Mouse (Mus musculus) lung, postnatal 0 days (tissue): ENCODE measurements at regions not wholly inside any gene's neighbourhood (a gene's known extent, or its start where the extent isn't known, plus 50 kb on each side); places are given as distances from the start of the nearest gene placed in this dataset.

Experiments
- ATAC-seq: fragments of 200-750 bp; cut with Nextera tagmentation; 2 replicates; pipeline ENCODE4 v1.8.0; 2017; ENCODE audit warnings: moderate library complexity
- DNase-seq: peaks from one replicate; pipeline ENCODE4 v3.0.0-alpha.2; 2016; ENCODE audit warnings: low spot score
- H3K27ac ChIP-seq: fragments of 300-500 bp; sonication (generic); 2 replicates; pipeline ENCODE4 v1.5.1; 2014; ENCODE audit warnings: antibody characterized with exemption, mild to moderate bottlenecking, low read length, mixed read lengths
- H3K27me3 ChIP-seq: fragments of 300-500 bp; sonication (generic); replicated peaks from 2 replicates; pipeline ENCODE4 v1.6.1; 2014; ENCODE audit warnings: low read length, mixed read lengths; ENCODE audit not compliant: insufficient read depth
- H3K36me3 ChIP-seq: fragments of 300-500 bp; sonication (generic); 2 replicates; pipeline ENCODE4 v1.6.1; 2014; ENCODE audit warnings: low read length, mixed read lengths; ENCODE audit not compliant: insufficient read depth
- H3K4me1 ChIP-seq: fragments of 300-500 bp; sonication (generic); 2 replicates; pipeline ENCODE4 v1.6.1; 2014; ENCODE audit warnings: antibody characterized with exemption, low read depth, low read length, mixed read lengths; ENCODE audit not compliant: insufficient read depth
- H3K4me2 ChIP-seq: fragments of 300-500 bp; sonication (generic); replicated peaks from 2 replicates; pipeline ENCODE4 v1.6.1; 2014; ENCODE audit warnings: low read depth, mild to moderate bottlenecking, low read length, moderate library complexity, mixed read lengths
- H3K4me3 ChIP-seq: fragments of 300-500 bp; sonication (generic); 2 replicates; pipeline ENCODE4 v1.5.1; 2014; ENCODE audit warnings: low read depth, low read length
- H3K9ac ChIP-seq: fragments of 300-500 bp; sonication (generic); replicated peaks from 2 replicates; pipeline ENCODE4 v1.6.1; 2014; ENCODE audit warnings: low read depth, mild to moderate bottlenecking
- H3K9me3 ChIP-seq: fragments of 300-500 bp; sonication (generic); 2 replicates; pipeline ENCODE4 v1.6.1; 2016; ENCODE audit warnings: low read length, mixed read lengths
- CTCF ChIP-seq: IDR thresholded peaks from 2 replicates; pipeline ENCODE4 v1.5.1; 2016; ENCODE audit warnings: antibody characterized with exemption, mild to moderate bottlenecking
- EP300 ChIP-seq: IDR thresholded peaks from 2 replicates; pipeline ENCODE4 v1.6.1; 2016; ENCODE audit warnings: antibody characterized with exemption, mild to moderate bottlenecking, control low read depth
- WGBS: fragments of 180-500 bp; shearing (Covaris S2); extraction: QIAGEN DNeasy Blood & Tissue Kit; methylation state at CpG from one replicate; pipeline ENCODE4 v1.1.7; 2014; 5-methylcytosine and 5-hydroxymethylcytosine counted together

DNA sequence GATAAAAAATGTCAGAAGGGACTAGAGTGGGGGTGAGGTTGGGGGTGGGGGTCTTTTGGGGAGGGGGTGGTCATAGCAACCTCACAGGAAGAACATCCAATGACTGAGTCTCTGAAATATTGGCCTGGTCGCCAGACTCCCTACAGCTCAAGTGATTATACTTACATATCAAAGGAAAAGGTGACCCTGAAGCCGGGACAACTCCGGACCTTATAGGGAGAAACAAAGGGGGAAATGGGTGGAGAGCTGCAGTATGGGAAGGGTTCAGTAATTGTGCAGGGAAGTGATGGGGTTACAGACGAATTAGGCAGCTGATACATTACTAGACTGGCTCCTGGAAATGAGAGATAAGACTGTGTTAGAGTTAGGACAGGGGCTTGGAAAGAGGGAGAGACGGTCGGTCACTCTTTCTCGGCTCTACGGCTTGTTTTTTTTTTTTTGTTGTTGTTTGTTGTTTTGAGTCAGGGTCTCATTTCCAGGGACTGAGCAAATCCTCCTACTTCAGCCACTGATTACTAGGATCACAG, 130.2 kb upstream of the Map3k1 start:
- Histone ChIP-seq H3K9me3 (no peaks in the 10 kb centered on the region), H3K9ac (no peak overlapping the region), H3K27me3 (no peaks in the 10 kb centered on the region), H3K4me2 (no peak overlapping the region), H3K4me3 (no peak overlapping the region), H3K27ac (no peak overlapping the region), H3K36me3 (no peaks in the 10 kb centered on the region), H3K4me1 (no peaks in the 10 kb centered on the region)
- WGBS, result 52% methylated on average over 8 of the region's 8 CpGs
- ATAC-seq (no peak), DNase-seq (no peak)
- TF ChIP-seq EP300 (no peak), CTCF (no peak)

DNA sequence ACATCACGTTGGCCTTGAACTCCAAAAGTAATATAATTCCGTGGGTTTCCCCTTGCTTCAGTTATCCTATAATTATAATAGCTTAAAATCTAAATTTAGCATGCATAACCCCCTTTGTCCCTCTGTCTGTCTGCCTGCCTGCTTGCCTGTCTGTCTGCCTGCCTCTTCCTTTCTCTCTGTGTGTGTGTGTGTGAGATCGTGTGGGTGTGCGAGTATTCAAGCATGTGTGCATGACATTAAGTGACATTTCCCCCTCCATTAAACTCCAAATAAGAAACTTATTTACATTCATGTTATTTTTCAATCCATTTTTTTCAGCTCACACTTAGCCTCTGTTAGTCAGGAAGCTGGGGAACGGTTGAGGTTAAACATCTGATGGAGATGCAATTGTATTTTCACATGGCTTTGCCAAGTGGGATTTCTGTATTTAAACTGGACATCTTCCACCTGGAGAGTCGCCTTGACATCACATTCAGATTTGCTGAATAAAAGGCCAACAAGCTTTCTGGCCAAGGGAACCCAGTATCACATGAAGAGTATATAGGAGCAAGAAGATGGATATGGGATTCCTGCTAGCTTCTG, 130.8 kb upstream of the Map3k1 start:
- H3K36me3 ChIP-seq, result no peaks in the 10 kb centered on the region
- 39% methylated on average over 6 of the region's 6 CpGs for whole genome bisulfite sequencing
- no peak for ATAC-seq
- no peaks in the 10 kb centered on the region for H3K4me1 ChIP-seq
- TF ChIP-seq EP300 (no peak), CTCF (no peak)
- H3K27me3 ChIP-seq, result no peaks in the 10 kb centered on the region
- no peak overlapping the region for H3K9ac ChIP-seq
- no peak overlapping the region for H3K4me3 ChIP-seq
- H3K4me2 ChIP-seq, result no peak overlapping the region
- no peak overlapping the region for H3K27ac ChIP-seq
- H3K9me3 ChIP-seq, result no peaks in the 10 kb centered on the region
- DNase-seq, result peak; percentile 51

DNA sequence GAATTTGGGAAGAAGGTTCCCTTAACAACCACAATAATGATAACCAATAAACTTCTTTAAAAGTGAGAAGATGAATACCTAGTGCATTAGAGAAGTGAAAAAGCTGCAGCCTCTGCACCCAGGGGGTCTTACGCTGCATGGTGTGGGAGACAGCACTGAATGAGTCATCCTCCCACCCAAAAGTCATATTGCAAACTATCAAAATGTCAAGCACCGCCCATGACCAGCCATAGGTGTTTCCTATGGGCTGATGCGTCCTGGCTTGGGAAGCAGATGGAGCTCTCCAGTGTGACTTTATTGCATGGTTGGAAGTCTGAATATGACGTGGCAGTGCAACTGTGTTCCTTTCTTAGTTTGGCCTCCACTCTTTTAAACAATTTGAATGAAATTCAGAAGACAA, 131.5 kb upstream of the Map3k1 start:
- no peak overlapping the region for H3K4me2 ChIP-seq
- WGBS, result 88% methylated on average over 4 of the region's 4 CpGs
- no peak for DNase-seq
- ATAC-seq, result no peak
- no peaks in the 10 kb centered on the region for H3K36me3 ChIP-seq
- no peak overlapping the region for H3K4me3 ChIP-seq
- H3K4me1 ChIP-seq, result no peaks in the 10 kb centered on the region
- TF ChIP-seq EP300, result no peak
- TF ChIP-seq CTCF, result no peak
- H3K9me3 ChIP-seq, result no peaks in the 10 kb centered on the region
- H3K27ac ChIP-seq, result no peak overlapping the region
- no peak overlapping the region for H3K9ac ChIP-seq
- H3K27me3 ChIP-seq, result no peaks in the 10 kb centered on the region

DNA sequence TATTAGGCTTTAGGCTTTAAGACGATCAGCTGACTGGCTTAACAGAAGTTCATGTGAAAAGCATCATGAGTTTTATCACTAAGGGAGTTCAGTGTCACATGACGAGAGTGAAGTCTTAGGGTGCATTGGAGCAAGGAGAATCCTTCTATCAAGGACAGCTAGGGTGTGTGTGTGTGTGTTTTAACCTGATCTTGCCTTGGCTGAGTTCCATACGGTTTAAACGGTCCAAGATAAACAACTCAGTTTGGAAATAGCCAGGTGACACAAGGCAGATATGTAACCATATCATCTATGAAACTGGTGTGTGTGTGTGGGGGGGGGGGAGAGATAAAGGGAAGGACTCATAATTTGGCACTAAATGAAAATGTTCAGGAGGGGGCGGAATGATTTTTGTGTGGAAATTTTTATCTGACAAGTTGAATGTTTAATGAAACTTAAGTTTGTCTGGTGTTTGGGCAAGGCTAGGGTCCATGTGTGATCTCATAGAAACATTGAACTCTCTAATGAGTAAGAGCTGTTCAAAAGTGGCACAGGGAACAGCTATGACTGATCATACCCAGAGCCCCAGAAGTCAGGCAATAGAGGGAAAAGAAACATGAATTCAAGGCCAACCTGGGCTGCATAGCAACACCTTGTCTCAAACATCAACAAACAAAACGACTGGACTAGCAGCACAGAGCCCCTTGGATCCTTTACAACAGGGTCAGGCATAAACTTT, 132.2 kb upstream of the Map3k1 start:
- TF ChIP-seq EP300, result no peak
- no peak for TF ChIP-seq CTCF
- no peak overlapping the region for H3K4me3 ChIP-seq
- no peak for DNase-seq
- no peaks in the 10 kb centered on the region for H3K36me3 ChIP-seq
- ATAC-seq, result no peak
- 56% methylated on average over 6 of the region's 6 CpGs for WGBS
- no peaks in the 10 kb centered on the region for H3K9me3 ChIP-seq
- H3K4me1 ChIP-seq, result no peaks in the 10 kb centered on the region
- H3K9ac ChIP-seq, result no peak overlapping the region
- no peaks in the 10 kb centered on the region for H3K27me3 ChIP-seq
- H3K4me2 ChIP-seq, result no peak overlapping the region
- H3K27ac ChIP-seq, result no peak overlapping the region

DNA sequence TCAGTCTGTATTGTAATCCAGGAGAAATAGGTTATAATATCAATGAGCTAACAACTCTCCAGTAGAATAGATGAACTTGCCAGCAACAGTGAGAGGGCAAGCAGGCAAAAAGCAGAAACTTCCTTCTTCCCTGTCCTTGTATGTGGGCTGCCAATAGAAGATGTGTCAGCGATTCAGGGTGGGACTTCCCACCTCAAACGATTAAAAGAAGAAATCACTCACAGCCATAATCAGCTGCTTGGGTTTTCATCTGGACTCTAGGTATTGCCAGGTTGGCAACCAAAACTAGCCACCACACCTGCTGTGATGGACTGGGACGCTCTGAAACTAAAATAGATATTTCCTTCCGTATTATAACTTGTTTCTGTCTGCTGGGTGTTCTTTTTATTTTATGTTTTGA, 133.2 kb upstream of the Map3k1 start:
- no peak overlapping the region for H3K9ac ChIP-seq
- ATAC-seq (no peak), DNase-seq (no peak)
- H3K4me3 ChIP-seq, result no peak overlapping the region
- TF ChIP-seq EP300, result no peak
- no peak for TF ChIP-seq CTCF
- H3K36me3 ChIP-seq, result no peaks in the 10 kb centered on the region
- H3K4me1 ChIP-seq, result no peaks in the 10 kb centered on the region
- H3K27me3 ChIP-seq, result no peaks in the 10 kb centered on the region
- no peak overlapping the region for H3K4me2 ChIP-seq
- no peak overlapping the region for H3K27ac ChIP-seq
- no peaks in the 10 kb centered on the region for H3K9me3 ChIP-seq
- WGBS, result 89% methylated on average over 4 of the region's 4 CpGs

DNA sequence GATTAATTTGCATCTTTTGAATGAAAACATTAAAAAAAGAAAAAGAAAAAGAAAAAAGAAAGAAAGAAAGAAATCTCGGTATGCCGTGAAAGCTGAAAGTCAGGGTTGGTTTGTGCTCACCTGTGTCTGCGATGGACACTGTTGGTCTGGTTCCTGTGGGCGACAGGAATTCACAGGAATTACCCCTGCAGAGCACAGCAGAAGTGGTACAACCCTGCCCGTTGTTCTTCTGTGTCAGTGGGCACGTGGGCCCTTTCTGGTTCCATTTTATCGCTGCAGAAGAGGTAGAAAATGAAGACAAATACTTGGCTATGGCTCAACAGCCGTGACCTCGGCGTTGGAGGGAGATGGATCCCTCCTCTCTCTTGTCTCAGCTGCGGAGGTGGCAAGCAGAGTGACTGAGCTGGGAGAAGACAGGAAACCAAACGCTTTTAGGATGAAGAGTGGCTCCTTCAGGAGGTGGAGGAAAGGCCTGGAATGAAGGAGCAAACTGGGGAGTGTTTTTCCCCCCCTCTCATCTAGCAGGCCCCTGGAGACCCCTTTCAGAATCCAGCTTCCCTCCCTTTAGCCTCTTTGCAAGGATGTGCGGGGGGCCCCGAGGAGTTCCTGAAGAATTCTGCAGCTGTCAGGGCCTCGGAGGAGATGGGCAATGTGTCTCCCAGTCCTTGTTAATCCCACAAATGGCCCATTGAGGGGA, 134.7 kb upstream of the Map3k1 start:
- no peaks in the 10 kb centered on the region for H3K27me3 ChIP-seq
- no peak overlapping the region for H3K4me3 ChIP-seq
- H3K4me1 ChIP-seq, result no peaks in the 10 kb centered on the region
- no peak overlapping the region for H3K27ac ChIP-seq
- DNase-seq, result no peak
- no peak overlapping the region for H3K4me2 ChIP-seq
- no peak overlapping the region for H3K9ac ChIP-seq
- TF ChIP-seq EP300 (no peak), CTCF (no peak)
- H3K9me3 ChIP-seq, result no peaks in the 10 kb centered on the region
- no peak for ATAC-seq
- 48% methylated on average over 14 of the region's 15 CpGs for WGBS
- no peaks in the 10 kb centered on the region for H3K36me3 ChIP-seq
